Mouse (Mus musculus): ENCODE data around the gene Opn1sw.
"Not testable (repeated sequence)": the region's sequence is repeated elsewhere in the genome, so short reads cannot be mapped to it uniquely, and the experiment has no call there.

Gene Opn1sw

GRCm38 (mm10) chr6:29347189-29347588 lies 41.1 kb downstream of the Opn1sw start:
- no peak for DNase-seq (ENCODE audit: extremely low spot score, low spot score)

DNA sequence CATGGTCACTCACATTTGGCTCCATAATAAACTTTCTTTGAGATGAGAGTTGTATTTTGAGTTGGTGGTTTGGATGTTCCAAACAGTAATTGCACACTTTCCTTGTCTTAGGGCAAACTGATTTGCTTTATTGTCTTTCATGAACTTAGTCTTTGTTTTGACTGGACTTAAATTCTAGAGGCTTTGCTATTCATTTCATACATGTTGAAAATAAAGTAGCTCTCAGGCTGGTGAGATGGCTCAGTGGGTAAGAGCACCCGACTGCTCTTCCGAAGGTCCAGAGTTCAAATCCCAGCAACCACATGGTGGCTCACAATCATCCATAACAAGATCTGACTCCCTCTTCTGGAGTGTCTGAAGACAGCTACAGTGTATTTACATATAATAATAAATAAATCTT lies 41.8 kb downstream of the Opn1sw start:
- DNase-seq (ENCODE audit: extremely low spot score, low spot score), result not testable (repeated sequence)

GRCm38 (mm10) chr6:29329514-29329913 lies 58.8 kb downstream of the Opn1sw start:
- DNase-seq (ENCODE audit: extremely low spot score, low spot score), result no peak

- no peak for DNase-seq (ENCODE audit: extremely low spot score, low spot score)
Observed at GRCm38 (mm10) chr6:29326961-29327360, 61.3 kb downstream of the Opn1sw start.

All from neural tube, embryonic 10.5 days (tissue).